Mouse (Mus musculus): ENCODE data around the gene Thsd1.

- no peak for TF ChIP-seq CTCF (IDR thresholded peaks at IDR 0.05; ENCODE audit: insufficient read depth, low read length)
- no peak for TF ChIP-seq POLR2A (IDR thresholded peaks at IDR 0.05; ENCODE audit: borderline replicate concordance, extremely low read depth, low read depth, low read length)
These were observed 20.8 kb downstream of the Thsd1 start for GRCm38 (mm10) chr8:22247956-22248355.
